ENCODE assay signal across 29 mouse cellular contexts in the genomic region with DNA sequence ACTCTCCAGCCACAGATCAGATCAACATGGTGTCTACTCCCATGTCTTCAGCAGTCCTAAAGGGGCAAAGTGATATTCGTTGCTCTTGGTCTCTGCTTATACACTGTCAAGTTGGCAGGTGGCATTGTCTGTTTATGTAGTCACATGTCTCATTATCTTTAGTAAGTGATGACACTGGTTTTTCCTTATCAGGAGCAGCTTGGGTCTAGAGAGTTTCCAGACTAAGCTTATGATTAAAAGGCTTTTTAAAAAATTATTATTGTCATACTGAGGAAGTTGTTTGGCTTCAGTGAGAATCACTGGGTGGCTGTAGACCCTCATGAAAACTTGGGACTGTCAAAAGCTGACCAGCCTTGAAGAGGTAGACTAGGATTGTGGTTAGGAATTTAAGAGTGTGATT. TPM values are rescaled to one million over a fixed set of nuclear protein-coding genes. Genes with fewer than 3 reads are reported as not detected.
"Had no signal": no experiment of that assay in that cellular context is flagged by ENCODE, and none has a peak within 500 bp of the region (broad histone marks: within the 10 kb centered on the region; RNA-seq: fewer than 3 reads in every experiment).

Gene Ins2 (minus strand): TSS at position 101 of the 400 bp plus-strand sequence.

- ATAC-seq: liver, embryonic 12.5 days; midbrain, embryonic 15.5 days had no signal

- H3K27me3 ChIP-seq: hindbrain, embryonic 15.5 days; kidney, embryonic 15.5 days; limb, embryonic 12.5 days; limb, embryonic 15.5 days; liver, embryonic 12.5 days; liver, embryonic 15.5 days; midbrain, embryonic 12.5 days; midbrain, embryonic 15.5 days; neural tube, embryonic 12.5 days; neural tube, embryonic 15.5 days had no signal

- H3K9ac ChIP-seq: hindbrain, embryonic 15.5 days; kidney, embryonic 15.5 days; limb, embryonic 12.5 days; limb, embryonic 15.5 days; liver, embryonic 12.5 days; liver, embryonic 15.5 days; midbrain, embryonic 12.5 days; midbrain, embryonic 15.5 days; neural tube, embryonic 12.5 days; neural tube, embryonic 15.5 days had no signal

- H3K36me3 ChIP-seq: hindbrain, embryonic 15.5 days; kidney, embryonic 15.5 days; limb, embryonic 12.5 days; limb, embryonic 15.5 days; liver, embryonic 12.5 days; liver, embryonic 15.5 days; midbrain, embryonic 12.5 days; midbrain, embryonic 15.5 days; neural tube, embryonic 12.5 days; neural tube, embryonic 15.5 days had no signal

- H3K4me2 ChIP-seq: hindbrain, embryonic 15.5 days; kidney, embryonic 15.5 days; limb, embryonic 12.5 days; limb, embryonic 15.5 days; liver, embryonic 12.5 days; liver, embryonic 15.5 days; midbrain, embryonic 12.5 days; midbrain, embryonic 15.5 days; neural tube, embryonic 12.5 days; neural tube, embryonic 15.5 days had no signal

- H3K27ac ChIP-seq: hindbrain, embryonic 15.5 days; kidney, embryonic 15.5 days; limb, embryonic 12.5 days; limb, embryonic 15.5 days; liver, embryonic 12.5 days; liver, embryonic 15.5 days; midbrain, embryonic 12.5 days; midbrain, embryonic 15.5 days; neural tube, embryonic 12.5 days; neural tube, embryonic 15.5 days had no signal

- H3K4me1 ChIP-seq: hindbrain, embryonic 15.5 days; kidney, embryonic 15.5 days; limb, embryonic 12.5 days; limb, embryonic 15.5 days; liver, embryonic 12.5 days; liver, embryonic 15.5 days; midbrain, embryonic 12.5 days; midbrain, embryonic 15.5 days; neural tube, embryonic 12.5 days; neural tube, embryonic 15.5 days had no signal

- H3K9me3 ChIP-seq: hindbrain, embryonic 15.5 days; kidney, embryonic 15.5 days; limb, embryonic 12.5 days; limb, embryonic 15.5 days; liver, embryonic 12.5 days; liver, embryonic 15.5 days; midbrain, embryonic 12.5 days; midbrain, embryonic 15.5 days; neural tube, embryonic 12.5 days; neural tube, embryonic 15.5 days had no signal

- H3K4me3 ChIP-seq: hindbrain, embryonic 15.5 days; kidney, embryonic 15.5 days; limb, embryonic 12.5 days; limb, embryonic 15.5 days; liver, embryonic 12.5 days; liver, embryonic 15.5 days; midbrain, embryonic 12.5 days; midbrain, embryonic 15.5 days; neural tube, embryonic 12.5 days; neural tube, embryonic 15.5 days had no signal

- DNase-seq: kidney, adult 11 months; kidney, adult 8-10 months; kidney, postnatal 10 days; kidney, postnatal 36 days; left cerebral cortex, postnatal 4 days; lung, adult 2 months; lung, postnatal 14 days; lung, postnatal 4 days; right cerebral cortex, adult 18-20 months; right cerebral cortex, postnatal 14 days; right cerebral cortex, postnatal 4 days; thymus, adult 2 months; thymus, postnatal 14 days; thymus, postnatal 4 days had no signal

RNA-seq across cellular contexts. Expression of gene Ins2, which starts in this region (rescaled TPM):
- total RNA-seq: layer of hippocampus, adult 8-10 months; layer of hippocampus, postnatal 14 days; left cerebral cortex, adult 8-10 months; left cerebral cortex, postnatal 4 days; megakaryocyte progenitor cell, adult 5-6 weeks had no signal
- polyA plus RNA-seq: limb, embryonic 12.5 days; limb, embryonic 15.5 days; liver, embryonic 12.5 days; lung, adult 2 months; lung, embryonic 16.5 days; midbrain, embryonic 12.5 days; neural tube, embryonic 12.5 days; neural tube, embryonic 15.5 days had no signal
